Mouse (Mus musculus): Measurements from ENCODE around the gene Bmp8b.

- no peak for TF ChIP-seq POLR2A (IDR thresholded peaks at IDR 0.05; ENCODE audit: borderline replicate concordance, insufficient read depth, low read length)
- no peak for TF ChIP-seq CTCF (IDR thresholded peaks at IDR 0.05; ENCODE audit: borderline replicate concordance, insufficient read depth, low read depth, low read length)
Measured at GRCm38 (mm10) chr4:123061744-123062143, 43.2 kb upstream of the Bmp8b start.

All from cerebellum, adult 2 months (tissue).